Mouse (Mus musculus): ENCODE measurements around the gene Gm853. TPM values are rescaled to one million over a fixed set of nuclear protein-coding genes. Genes with fewer than 3 reads are reported as not detected.
"Not testable (repeated sequence)": the region's sequence is repeated elsewhere in the genome, so short reads cannot be mapped to it uniquely, and the experiment has no call there.

Gm853 gene
- polyA plus RNA-seq, 1 experiment, result not detected

GRCm38 (mm10) chr4:130252441-130253157 is 30.4 kb upstream of the Gm853 start:
- Histone ChIP-seq H3K27me3 (ENCODE audit: control insufficient read depth) (peaks cover 13% of the 10 kb centered on the region), H3K4me3 (replicated peaks) (peak overlapping the region; percentile 66), H3K36me3 (ENCODE audit: control insufficient read depth) (peaks cover 7% of the 10 kb centered on the region; the same call in 1 of the 2 replicates), H3K4me1 (ENCODE audit: control insufficient read depth) (peaks cover 61% of the 10 kb centered on the region), H3K9me3 (ENCODE audit: control insufficient read depth, low read length) (no peaks in the 10 kb centered on the region)
- peak; percentile 62; the same call in 1 of the 2 replicates for TF ChIP-seq GATA1 (IDR thresholded peaks at IDR 0.05; ENCODE audit: low read length)
- peak; percentile 76 for TF ChIP-seq TAL1 (IDR thresholded peaks at IDR 0.05; ENCODE audit: low read length)

GRCm38 (mm10) chr4:130251763-130252162 is 29.6 kb upstream of the Gm853 start:
- H3K4me3 ChIP-seq (replicated peaks), result peak overlapping the region; percentile 66
- peaks cover 7% of the 10 kb centered on the region; the same call in 1 of the 2 replicates for H3K36me3 ChIP-seq (ENCODE audit: control insufficient read depth)
- H3K9me3 ChIP-seq (ENCODE audit: control insufficient read depth, low read length), result no peaks in the 10 kb centered on the region
- TF ChIP-seq TAL1 (IDR thresholded peaks at IDR 0.05; ENCODE audit: low read length) (no peak), GATA1 (IDR thresholded peaks at IDR 0.05; ENCODE audit: low read length) (no peak)
- peaks cover 20% of the 10 kb centered on the region for H3K27me3 ChIP-seq (ENCODE audit: control insufficient read depth)
- H3K4me1 ChIP-seq (ENCODE audit: control insufficient read depth), result peaks cover 62% of the 10 kb centered on the region

GRCm38 (mm10) chr4:130251172-130251705 is 29.0 kb upstream of the Gm853 start:
- peaks cover 23% of the 10 kb centered on the region for H3K27me3 ChIP-seq (ENCODE audit: control insufficient read depth)
- H3K4me1 ChIP-seq (ENCODE audit: control insufficient read depth), result peaks cover 65% of the 10 kb centered on the region
- no peak for TF ChIP-seq GATA1 (IDR thresholded peaks at IDR 0.05; ENCODE audit: low read length)
- no peak for TF ChIP-seq TAL1 (IDR thresholded peaks at IDR 0.05; ENCODE audit: low read length)
- H3K4me3 ChIP-seq (replicated peaks), result peak overlapping the region; percentile 66
- H3K9me3 ChIP-seq (ENCODE audit: control insufficient read depth, low read length), result no peaks in the 10 kb centered on the region
- peaks cover 7% of the 10 kb centered on the region; the same call in 1 of the 2 replicates for H3K36me3 ChIP-seq (ENCODE audit: control insufficient read depth)

GRCm38 (mm10) chr4:130248636-130249035 is 26.4 kb upstream of the Gm853 start:
- Histone ChIP-seq H3K36me3 (ENCODE audit: control insufficient read depth) (peaks cover 7% of the 10 kb centered on the region; the same call in 1 of the 2 replicates), H3K9me3 (ENCODE audit: control insufficient read depth, low read length) (peaks cover 6% of the 10 kb centered on the region; the same call in 1 of the 2 replicates), H3K4me3 (replicated peaks) (no peak overlapping the region), H3K27me3 (ENCODE audit: control insufficient read depth) (peaks cover 28% of the 10 kb centered on the region), H3K4me1 (ENCODE audit: control insufficient read depth) (peaks cover 68% of the 10 kb centered on the region)
- TF ChIP-seq GATA1 (IDR thresholded peaks at IDR 0.05; ENCODE audit: low read length) (no peak), TAL1 (IDR thresholded peaks at IDR 0.05; ENCODE audit: low read length) (no peak)

GRCm38 (mm10) chr4:130246132-130246531 is 23.9 kb upstream of the Gm853 start:
- peaks cover under 1% of the 10 kb centered on the region; the same call in 1 of the 2 replicates for H3K36me3 ChIP-seq (ENCODE audit: control insufficient read depth)
- H3K4me1 ChIP-seq (ENCODE audit: control insufficient read depth), result peaks cover 67% of the 10 kb centered on the region
- H3K27me3 ChIP-seq (ENCODE audit: control insufficient read depth), result peaks cover 28% of the 10 kb centered on the region
- no peak overlapping the region for H3K4me3 ChIP-seq (replicated peaks)
- TF ChIP-seq TAL1 (IDR thresholded peaks at IDR 0.05; ENCODE audit: low read length) (no peak), GATA1 (IDR thresholded peaks at IDR 0.05; ENCODE audit: low read length) (no peak)
- H3K9me3 ChIP-seq (ENCODE audit: control insufficient read depth, low read length), result peaks cover 6% of the 10 kb centered on the region; the same call in 1 of the 2 replicates

GRCm38 (mm10) chr4:130244749-130245148 is 22.5 kb upstream of the Gm853 start:
- Histone ChIP-seq H3K36me3 (ENCODE audit: control insufficient read depth) (no peaks in the 10 kb centered on the region), H3K4me3 (replicated peaks) (peak overlapping the region; percentile 56), H3K4me1 (ENCODE audit: control insufficient read depth) (peaks cover 60% of the 10 kb centered on the region), H3K27me3 (ENCODE audit: control insufficient read depth) (peaks cover 26% of the 10 kb centered on the region), H3K9me3 (ENCODE audit: control insufficient read depth, low read length) (peaks cover 6% of the 10 kb centered on the region; the same call in 1 of the 2 replicates)
- peak; percentile 61 for TF ChIP-seq GATA1 (IDR thresholded peaks at IDR 0.05; ENCODE audit: low read length)
- no peak for TF ChIP-seq TAL1 (IDR thresholded peaks at IDR 0.05; ENCODE audit: low read length)

- not testable (repeated sequence) for H3K9me3 ChIP-seq (ENCODE audit: control insufficient read depth, low read length); H3K36me3 ChIP-seq (ENCODE audit: control insufficient read depth)
- Histone ChIP-seq H3K27me3 (ENCODE audit: control insufficient read depth) (peaks cover 28% of the 10 kb centered on the region), H3K4me3 (replicated peaks) (peak overlapping the region; percentile 52), H3K4me1 (ENCODE audit: control insufficient read depth) (peaks cover 60% of the 10 kb centered on the region)
Observed at GRCm38 (mm10) chr4:130243621-130244020, 21.4 kb upstream of the Gm853 start.

GRCm38 (mm10) chr4:130242956-130243355 is 20.8 kb upstream of the Gm853 start:
- peaks cover 6% of the 10 kb centered on the region; the same call in 1 of the 2 replicates for H3K9me3 ChIP-seq (ENCODE audit: control insufficient read depth, low read length)
- peak overlapping the region; percentile 58 for H3K4me3 ChIP-seq (replicated peaks)
- H3K27me3 ChIP-seq (ENCODE audit: control insufficient read depth), result peaks cover 28% of the 10 kb centered on the region
- TF ChIP-seq TAL1 (IDR thresholded peaks at IDR 0.05; ENCODE audit: low read length) (no peak), GATA1 (IDR thresholded peaks at IDR 0.05; ENCODE audit: low read length) (peak; percentile 51)
- H3K4me1 ChIP-seq (ENCODE audit: control insufficient read depth), result peaks cover 60% of the 10 kb centered on the region
- no peaks in the 10 kb centered on the region for H3K36me3 ChIP-seq (ENCODE audit: control insufficient read depth)

GRCm38 (mm10) chr4:130240695-130241094 is 18.5 kb upstream of the Gm853 start:
- no peak for TF ChIP-seq TAL1 (IDR thresholded peaks at IDR 0.05; ENCODE audit: low read length)
- no peak for TF ChIP-seq GATA1 (IDR thresholded peaks at IDR 0.05; ENCODE audit: low read length)
- peaks cover 6% of the 10 kb centered on the region; the same call in 1 of the 2 replicates for H3K9me3 ChIP-seq (ENCODE audit: control insufficient read depth, low read length)

More at GRCm38 (mm10) chr4:130240695-130241094, 18.5 kb upstream of the Gm853 start:
- Histone ChIP-seq H3K4me1 (ENCODE audit: control insufficient read depth) (peaks cover 48% of the 10 kb centered on the region), H3K4me3 (replicated peaks) (no peak overlapping the region), H3K27me3 (ENCODE audit: control insufficient read depth) (peaks cover 8% of the 10 kb centered on the region), H3K36me3 (ENCODE audit: control insufficient read depth) (no peaks in the 10 kb centered on the region)

Data from erythroblast, embryonic 14.5 days (primary cell).